Mouse (Mus musculus) right cerebral cortex, postnatal 14 days (tissue): Measurements from ENCODE around the gene Slc4a1.
"Not testable (repeated sequence)": the region's sequence is repeated elsewhere in the genome, so short reads cannot be mapped to it uniquely, and the experiment has no call there.

ENCODE experiments used
- DNase-seq: peaks from one replicate; pipeline ENCODE4 v3.0.0; 2022

The Slc4a1 gene

DNA sequence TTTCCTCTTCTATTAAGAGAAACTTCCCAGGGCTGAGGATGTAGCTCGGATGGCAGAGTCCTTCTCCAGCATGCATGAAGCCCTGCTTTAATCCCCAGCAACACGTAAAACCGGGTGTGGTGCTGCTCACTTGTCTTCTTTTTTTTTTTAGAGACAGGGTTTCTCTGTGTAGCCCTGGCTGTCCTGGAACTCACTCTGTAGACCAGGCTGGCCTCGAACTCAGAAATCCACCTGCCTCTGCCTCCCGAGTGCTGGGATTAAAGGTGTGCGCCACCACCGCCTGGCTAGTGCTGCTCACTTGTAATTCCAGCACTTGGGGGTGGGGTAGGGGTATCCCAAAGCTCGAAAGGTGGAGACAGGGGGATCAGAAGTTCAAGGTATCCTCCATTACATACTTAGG is at the start of gene Slc4a1:
Gene Slc4a1, minus strand, starts transcription at position 101 of the 400 bp plus-strand sequence.
- not testable (repeated sequence) for DNase-seq

DNA sequence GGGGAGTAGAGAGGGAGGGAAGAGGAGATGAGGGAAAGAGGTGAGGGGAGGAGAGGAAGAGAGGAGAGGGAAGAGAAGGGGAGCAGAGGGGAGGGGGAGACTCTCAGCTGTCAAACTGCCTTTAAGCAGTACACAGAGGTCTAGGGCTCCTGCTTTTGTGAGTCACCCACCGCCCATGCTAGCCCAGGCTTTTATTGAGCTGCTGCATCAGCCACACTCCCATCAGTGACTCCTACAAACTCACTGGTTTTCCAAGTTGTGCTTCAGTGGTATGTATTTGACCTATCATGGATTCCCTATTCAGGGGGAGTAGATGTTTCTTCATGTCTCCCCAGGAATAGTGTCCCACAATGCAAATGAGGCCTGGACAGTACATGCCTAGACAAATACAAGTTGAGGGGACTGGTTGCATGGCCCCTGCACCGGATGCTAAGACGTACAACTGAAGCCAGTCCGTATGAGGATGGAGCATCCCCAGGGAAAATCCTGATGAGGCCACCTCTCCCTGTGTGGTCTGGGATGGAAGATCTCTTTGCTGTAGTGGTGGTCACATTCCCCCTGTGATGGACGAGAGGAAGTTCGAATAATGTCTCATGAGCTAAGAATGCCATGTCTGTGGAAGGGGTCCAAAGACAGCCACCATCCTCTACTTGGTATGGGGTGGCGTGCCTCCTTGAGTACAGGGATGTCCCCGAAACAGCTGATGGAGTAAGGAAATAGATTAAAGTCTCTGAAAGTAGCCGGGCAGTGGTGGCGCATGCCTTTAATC is 49.2 kb upstream of the Slc4a1 start:
- DNase-seq: no peak

DNA sequence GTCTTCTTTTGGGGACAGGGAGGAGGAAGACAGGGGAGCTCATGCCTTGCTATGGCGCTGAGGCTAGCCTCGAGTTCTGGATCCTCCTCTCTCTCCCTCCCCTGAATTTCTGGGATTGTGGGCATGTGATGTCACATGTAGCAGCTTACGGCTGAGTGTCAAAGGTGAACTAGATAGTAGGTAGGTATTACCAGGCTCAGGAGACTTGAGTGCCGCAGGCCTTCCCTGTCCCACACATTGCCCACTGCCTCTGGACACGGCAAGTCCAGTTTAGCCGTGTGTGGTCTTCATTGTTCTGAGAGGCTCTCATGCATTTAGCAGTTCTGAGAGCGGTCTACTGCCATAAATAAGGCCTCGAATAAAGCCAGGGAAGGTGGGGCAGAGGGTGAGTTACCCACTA is 47.1 kb upstream of the Slc4a1 start:
- no peak for DNase-seq

DNA sequence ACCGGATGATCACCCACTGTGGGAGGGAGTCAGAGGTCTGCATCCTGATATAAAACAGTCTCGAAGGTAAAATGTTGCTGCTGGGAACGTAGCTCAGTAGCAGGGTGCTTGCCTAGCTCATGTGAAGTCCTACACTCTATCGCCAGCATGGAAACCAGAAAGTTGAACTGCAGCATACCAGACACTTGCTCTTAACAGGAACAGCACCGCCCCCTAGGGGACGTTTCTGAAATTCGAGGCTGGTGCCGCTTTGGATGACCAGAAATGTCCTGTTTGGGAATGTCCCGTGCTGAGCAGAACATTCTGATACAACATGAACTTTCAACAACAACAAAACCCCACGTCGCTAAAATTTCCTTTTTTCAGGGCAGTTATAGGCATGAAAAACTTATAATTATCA is 45.7 kb upstream of the Slc4a1 start:
- peak; percentile 91 for DNase-seq

DNA sequence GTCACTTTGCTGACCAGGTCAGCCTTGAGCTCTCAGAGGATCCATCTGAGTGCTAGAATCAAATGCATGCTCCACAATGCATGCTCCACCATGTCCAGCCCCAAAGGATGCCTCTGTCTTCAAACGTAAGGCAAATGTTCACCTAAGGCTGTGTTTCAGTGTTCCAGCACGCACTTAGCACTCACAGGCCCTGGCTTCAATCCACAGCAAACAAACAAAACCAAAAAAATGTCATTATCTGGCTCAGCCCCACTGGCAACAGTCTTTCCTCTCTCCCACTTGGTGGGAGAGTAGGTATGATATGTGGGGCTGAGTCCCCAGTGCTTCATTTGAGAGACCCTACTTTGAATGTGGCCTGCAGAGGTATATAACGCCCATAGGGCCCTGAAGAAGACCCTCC is 45.1 kb upstream of the Slc4a1 start:
- no peak for DNase-seq

DNA sequence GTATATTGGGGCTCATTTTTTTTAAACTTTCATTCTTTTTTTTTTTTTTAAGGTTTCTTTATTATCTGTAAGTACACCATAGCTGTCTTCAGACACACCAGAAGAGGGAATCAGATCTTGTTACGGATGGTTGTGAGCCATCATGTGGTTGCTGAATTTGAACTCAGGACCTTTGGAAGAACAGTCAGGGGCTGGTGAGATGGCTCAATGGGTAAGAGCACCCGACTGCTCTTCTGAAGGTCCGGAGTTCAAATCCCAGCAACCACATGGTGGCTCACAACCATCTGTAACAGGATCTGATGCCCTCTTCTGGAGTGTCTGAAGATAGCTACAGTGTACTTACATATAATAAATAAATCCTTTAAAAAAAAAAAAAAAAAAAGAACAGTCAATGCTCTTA is 44.3 kb upstream of the Slc4a1 start:
- not testable (repeated sequence) for DNase-seq

DNA sequence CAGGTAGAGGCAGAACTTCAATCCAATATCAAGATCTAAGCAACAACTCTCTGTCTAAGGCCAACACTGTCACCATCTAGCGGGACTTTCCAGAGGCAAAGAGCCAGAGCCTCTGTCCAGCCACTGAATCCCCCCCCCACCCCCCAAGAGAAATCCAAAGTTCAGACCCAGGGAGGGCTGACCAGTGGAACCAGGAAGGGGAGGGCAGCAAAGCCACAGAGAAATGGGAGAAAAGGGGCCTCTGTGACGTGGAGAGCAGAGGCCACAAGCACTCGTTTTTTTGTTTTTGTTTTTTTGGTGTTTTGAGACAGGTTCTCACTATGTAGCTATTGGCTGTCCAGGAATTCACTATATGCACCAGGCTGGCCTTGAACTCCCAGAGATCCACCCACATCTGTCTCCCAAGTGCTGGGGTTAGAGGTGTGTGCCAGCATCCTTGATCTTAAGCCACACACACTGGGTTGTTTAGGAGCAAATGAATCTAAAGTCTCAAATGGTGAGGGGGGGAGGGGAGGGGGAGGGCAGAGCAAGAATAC is 43.9 kb upstream of the Slc4a1 start:
- no peak for DNase-seq

DNA sequence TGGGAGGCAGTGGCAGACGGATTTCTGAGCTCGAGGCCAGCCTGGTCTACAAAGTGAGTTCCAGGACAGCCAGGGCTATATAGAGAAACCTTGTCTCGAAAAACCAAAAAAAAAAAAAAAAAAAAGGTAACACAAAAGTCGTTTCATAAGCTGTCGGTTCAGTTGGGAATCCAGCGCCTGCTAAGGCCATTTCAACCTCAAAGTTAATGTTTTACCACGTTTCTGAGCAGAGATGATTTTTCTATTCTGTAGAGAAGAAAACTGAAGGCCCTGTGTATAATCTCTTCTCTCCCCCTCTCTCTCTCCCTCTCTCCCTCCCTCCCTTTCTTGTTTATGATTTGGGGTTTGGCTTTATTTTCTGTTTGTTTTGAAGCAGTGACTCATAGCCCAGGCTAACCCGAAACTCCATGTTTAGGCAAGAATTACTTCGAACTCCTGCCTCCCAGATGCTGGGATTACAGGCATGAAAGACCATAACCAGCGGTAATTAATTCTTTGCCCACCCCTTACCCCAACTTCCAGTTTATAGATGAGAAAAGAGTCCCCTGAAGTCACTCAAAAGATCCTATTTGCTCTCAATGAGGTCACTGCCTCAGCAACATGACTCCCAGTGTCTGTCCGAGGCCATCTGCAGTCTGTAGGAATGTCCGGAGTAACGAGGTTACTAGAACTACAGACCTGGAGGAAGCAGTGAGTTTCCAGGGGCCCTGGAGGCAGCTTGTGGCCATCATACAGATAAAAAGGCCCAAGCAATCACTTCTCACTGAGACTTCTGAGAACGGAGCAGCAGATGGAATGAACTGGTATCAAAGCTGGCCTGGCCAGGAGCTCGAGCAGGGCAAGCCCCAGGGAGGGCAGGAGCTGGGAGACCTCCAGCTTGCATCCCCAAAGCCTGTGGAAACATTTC is 43.1 kb upstream of the Slc4a1 start:
- DNase-seq: no peak

DNA sequence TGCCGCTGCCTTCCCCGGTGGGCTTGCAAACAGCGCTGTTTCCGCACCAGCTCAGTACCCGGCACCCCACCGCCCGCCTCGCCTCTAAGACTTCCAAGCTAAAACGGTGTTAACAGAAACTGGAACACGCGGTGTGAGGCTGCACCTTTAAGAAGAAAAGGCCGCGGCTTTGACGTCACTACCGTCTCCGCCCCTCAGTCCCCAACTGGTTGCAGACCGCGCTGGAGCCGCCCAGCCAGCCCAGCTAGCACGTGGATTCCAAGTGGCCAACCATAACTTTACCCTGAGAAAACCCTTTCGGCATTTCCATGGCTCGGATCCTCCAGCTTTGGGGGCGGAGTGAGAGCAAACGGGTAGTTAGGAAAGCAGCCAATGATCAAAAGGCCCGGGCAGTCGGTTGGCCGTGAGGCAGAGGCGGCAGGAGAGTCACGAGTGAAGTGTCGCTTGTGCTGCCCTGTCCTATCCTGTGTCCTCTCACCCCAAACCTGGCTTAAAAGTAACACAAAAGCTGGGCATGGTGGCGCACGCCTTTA is 42.4 kb upstream of the Slc4a1 start:
- peak; percentile 93 for DNase-seq

DNA sequence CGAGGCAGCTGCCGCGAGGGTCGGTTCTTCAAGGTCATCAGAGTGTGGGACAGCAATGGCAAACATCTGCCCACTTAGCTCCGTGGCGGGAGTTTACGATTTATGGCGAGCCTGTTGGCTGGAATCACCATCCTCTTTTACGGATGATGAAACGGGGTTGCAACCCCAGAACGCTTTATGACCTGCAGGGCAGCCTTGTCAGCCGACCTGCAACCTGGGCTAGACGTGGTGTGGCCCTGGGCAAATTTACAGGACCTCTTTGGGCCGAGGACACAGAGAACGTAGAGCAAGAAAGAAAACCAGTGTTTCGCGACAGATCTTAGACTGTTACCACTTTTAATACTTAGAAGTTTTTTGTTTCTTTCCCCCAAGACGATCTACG is 41.8 kb upstream of the Slc4a1 start, which contains the start of gene Slc25a39:
Gene Slc25a39, minus strand, starts transcription at position 113 of the 382 bp plus-strand sequence.
- no peak for DNase-seq

DNA sequence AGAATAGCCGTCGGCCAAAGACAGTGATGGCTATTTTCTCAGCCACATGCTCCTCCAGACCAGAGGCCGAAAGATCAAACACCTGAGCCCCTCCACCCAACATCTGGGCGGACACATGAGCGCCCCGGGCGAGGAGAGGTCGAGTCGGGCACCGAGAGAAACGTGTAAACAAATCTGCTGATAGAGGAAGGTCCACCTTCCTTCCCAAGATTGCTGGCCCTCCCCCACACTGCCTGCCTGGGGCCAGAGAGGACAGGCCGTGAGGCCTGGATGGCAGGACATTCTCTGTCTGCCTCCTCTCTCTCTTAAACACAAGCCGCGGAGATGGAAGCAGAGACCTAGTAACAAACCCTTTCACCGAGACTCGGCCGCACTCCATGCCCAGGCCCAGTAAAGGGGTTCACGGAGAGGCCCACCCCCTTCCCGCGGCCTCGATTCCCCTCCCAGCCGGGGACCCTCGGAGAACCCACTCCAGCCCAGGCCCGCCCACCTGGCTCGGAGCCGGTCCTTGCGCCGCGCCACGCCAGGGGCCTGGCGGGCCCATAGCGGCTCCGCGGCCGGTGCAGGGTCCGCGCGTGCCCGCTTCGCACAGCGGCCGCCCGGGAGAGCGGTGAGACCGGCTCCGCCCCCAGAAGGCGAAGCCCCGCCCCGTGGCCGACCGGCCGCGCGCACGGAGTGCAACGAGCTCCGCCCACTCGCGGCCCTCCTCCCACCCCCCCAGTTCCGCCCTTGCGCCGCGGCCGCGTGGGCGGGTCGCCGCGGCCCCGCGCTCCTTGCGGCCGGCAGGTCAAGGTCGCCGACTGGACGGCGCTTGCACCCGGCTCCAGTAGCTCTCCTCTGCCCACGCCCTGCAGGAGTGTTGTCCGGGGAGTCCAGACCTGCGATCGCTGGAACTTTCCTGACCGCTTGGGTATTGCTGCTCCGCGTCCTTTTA is 41.2 kb upstream of the Slc4a1 start:
- peak; percentile 86 for DNase-seq

DNA sequence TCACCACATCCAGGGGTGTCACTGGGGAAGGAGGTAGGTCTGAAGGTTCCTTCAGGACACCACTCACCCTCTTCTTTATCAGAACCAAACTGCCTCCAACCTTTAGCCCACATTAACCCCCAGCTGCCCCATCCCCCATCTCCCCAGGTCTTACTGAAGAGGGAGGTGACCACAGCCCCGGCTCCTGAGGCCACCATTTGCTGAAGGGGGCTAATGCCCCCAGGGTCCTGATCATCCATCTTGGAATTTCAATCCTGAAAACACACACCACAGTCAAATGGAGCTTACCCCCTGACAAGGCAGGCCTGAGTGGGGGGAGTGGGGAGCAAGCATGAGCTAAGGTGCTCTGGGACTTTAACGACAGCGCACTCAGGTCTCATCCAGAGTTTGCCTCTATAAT is 40.4 kb upstream of the Slc4a1 start:
- no peak for DNase-seq

DNA sequence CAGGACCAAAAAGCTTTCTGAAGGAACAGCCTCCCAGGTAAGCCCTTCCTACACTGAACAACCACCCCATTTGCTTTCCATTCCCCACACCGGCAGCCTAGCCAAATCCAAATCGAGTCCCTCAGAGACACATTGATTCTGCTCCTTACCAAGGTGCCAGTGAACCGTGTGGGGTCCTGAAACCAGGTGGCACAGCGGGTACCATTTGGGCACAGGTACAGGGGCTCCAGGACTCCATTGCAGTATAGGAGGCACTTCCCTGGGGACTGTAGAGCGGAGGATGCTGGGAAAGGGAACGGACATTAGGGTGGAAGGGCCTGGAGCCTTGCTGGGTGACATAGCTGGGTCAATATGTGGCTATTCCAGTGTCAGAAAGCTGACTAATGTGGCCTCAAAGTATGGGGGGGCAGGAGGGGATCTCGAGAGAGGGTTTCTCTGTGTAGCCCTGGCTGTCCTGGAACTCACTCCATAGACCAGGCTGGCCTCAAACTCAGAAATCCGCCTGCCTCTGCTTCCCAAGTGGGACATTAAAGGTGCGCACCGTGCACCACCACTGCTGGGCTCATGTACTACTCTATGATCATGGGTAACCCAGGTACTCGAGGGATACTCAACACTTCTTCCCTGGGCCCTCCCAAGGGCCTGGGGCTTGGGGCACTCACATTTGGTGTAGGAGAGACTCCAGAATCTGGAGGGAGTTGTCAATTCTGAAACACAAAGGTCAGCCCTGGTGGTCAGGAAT is 39.7 kb upstream of the Slc4a1 start:
- DNase-seq: no peak

DNA sequence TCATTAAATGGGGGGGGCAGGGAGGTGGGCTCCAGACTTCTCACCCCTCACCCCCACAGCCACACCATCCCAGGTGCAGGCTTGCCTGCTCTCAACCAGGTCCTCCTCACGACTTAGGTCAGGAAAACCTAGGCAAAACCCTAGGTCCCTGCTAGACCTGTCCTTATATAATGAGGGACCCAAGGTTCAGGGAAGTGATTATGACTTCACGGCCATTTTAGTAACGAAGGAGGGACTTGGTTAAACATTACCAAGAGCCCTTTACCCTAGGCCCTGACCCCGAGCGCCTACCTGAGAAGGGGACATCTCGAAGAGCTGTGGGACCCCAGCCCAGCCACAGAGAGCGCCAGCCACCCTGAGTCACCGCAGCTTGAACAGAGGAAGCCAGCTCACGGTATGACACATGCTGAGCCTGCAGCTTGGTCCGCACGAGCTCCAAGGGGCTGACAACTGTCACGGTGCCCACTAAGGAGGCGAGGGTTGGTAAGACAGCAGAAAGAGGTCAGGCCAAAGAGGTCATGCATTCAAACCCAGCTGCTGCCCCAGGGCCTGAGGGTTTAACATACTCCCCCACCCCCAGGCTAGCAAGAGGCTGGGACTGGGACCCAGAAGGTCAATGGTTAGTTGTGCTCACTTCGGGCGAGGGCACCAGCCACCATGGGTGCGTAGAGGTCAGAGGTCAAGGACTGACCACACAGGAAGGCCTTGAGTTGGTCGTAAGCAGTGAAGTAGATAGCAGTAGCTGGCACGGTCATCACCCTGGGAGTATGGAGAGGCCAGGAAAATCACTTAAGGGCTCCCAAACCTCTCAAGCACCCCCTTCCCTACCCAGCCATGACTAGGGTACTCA is 38.4 kb upstream of the Slc4a1 start:
- no peak for DNase-seq

DNA sequence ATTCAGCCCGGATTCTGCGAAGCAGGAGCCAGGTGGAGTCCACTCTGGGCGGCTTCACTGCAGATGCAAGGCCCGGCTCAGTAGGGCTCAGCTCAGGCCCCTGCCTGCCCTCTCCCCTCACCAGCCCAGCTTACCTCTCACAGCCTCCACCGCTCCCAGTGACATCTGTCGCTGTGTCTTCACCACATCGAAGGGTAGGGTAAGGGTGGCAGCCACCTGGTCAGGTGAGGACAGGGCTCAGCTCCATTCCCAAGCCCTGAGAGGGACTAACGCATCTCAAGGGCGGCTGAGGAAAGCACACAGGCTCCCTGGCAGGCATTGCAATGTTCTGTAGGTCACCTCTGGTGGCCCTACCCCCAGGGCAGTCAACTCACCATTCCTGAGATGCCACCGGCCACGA is 37.7 kb upstream of the Slc4a1 start:
- DNase-seq: no peak

DNA sequence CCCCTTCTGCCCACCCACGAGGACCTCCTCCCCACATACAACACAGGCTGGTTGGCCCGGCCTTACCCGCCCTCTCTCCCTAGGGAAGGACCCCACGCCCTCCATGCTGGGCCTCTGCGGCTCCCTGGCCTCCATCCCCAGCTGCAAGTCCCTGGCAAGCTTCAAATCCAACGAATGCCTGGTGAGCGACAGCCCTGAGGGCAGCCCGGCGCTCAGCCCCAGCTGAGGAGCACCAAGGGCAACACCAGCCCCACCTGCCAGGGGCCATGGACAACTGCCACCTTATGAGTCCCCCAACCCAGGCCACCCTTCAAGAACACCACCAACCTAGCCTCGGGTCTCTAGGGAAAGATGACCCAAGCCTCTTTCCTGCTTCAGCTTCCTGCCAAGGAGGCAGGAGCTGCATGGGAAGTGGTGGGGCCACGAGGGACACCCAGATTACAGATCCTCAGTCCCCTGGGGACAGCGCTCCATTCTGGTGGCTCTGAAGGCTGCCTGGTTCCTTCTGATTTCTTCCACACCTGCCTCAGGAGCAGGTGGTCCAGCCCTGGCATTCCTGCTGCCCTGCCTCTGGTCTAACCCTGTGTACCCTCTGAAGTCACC is 36.0 kb upstream of the Slc4a1 start:
- DNase-seq: no peak

DNA sequence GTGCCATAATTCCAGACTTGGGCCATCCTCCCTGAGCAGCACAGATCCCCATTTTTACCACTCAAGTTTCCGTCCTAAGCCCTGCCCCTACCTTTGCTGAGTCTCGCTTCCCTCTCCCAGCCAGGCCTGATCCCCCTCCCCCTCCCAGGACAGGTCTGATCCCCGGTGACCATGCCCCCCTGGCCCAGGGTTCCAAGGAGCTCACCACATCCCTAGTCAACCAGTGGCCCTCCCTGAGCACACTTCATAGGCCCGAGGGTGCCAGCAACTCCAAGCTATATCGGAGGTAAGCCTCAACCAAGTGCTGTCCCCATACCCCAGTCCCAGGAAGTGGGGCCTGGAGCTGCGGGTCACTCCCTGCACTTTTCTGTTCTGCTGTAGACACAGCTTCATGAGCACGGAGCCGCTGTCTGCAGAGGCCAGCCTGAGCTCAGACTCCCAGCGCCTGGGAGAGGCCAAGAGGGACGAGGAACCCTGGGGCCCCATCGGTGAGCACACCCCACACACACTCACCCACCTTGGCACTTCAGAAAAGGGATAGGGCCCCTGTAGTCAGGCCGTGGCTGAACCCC is 34.6 kb upstream of the Slc4a1 start:
- no peak for DNase-seq

DNA sequence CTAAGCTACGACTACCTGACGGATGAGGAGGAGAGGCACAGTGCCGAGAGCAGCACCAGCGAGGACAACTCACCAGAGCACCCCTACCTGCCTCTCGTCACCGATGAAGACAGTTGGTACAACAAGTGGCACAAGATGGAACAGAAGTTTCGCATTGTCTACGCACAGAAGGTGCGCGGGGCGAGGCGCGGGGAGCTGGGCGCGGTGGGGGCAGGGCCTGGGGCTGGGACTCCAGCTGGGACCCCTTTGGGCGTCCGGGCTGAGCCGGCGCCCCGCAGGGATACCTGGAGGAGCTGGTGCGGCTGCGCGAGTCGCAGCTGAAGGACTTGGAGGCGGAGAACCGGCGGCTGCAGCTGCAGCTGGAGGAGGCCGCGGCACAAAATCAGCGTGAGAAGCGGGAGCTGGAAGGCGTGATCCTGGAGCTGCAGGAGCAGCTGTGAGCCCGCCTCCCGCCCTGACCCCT is 33.6 kb upstream of the Slc4a1 start:
- peak; percentile 40 for DNase-seq

DNA sequence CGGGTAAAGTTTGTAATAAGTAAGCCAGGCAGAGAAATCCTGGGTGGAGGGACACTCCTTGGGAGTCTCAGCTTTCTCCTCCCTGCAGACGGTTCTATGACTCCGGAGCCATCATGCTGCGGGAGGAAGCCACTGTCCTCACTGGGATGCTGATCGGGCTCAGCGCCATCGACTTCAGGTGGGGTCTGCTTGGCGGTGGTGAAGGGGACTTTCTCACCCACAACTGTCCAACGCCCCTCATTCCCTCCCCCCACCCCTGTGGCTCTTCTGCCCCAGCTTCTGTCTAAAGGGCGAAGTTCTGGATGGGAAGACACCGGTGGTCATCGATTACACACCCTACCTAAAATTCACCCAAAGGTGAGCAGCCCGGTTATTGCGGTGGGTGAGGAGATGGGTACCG is 33.1 kb upstream of the Slc4a1 start:
- no peak for DNase-seq
